Mouse (Mus musculus): Measurements from ENCODE around the gene Slc9a1. TPM values are rescaled to one million over a fixed set of nuclear protein-coding genes. Genes with fewer than 3 reads are reported as not detected.
A peak's percentile ranks its signal among the peaks of the same experiment; 100 is the strongest.

The Slc9a1 gene
- total RNA-seq (2021), result 10 to 100 TPM in 1 of 2 experiments, 1 to 10 TPM in 1; 8.1 to 11.7 TPM
- long read RNA-seq, experiment 1, full-length matches to known transcripts, result 3 of 7 reads
- long read RNA-seq, experiment 1, partial matches to known transcripts, result 3 of 7 reads
- long read RNA-seq, experiment 1, other reads (novel, unspliced or antisense), result 1 of 7 reads
- long read RNA-seq, experiment 2, partial matches to known transcripts, result 1 of 3 reads
- long read RNA-seq, experiment 2, other reads (novel, unspliced or antisense), result 1 of 3 reads

- peak within 1 kb of the TSS; percentile 79 for H3K4me3 ChIP-seq
- intact Hi-C loops (cut with DNase I), result loop anchor here (2.0 kb wide), 1 partner anchor 33 kb away; no protein-coding TSS in a partner anchor
- TF ChIP-seq CTCF (IDR thresholded peaks at IDR 0.05), result peak; percentile 96; the same call in 1 of the 2 replicates
- peak; percentile 95 for DNase-seq
- peak within 1 kb of the TSS; percentile 94 for H3K27ac ChIP-seq
Measured at GRCm38 (mm10) chr4:133369553-133370297, at the start of gene Slc9a1. TSS of gene Slc9a1 (plus strand) at chr4:133369706.

GRCm38 (mm10) chr4:133328129-133328528 lies 41.4 kb upstream of the Slc9a1 start:
- Histone ChIP-seq H3K4me3 (no peak overlapping the region), H3K27ac (no peak overlapping the region)
- DNase-seq, result no peak
- TF ChIP-seq CTCF (IDR thresholded peaks at IDR 0.05), result no peak
- intact Hi-C loops (cut with DNase I), result no loop called here

- DNase-seq, result no peak
- no peak for TF ChIP-seq CTCF (IDR thresholded peaks at IDR 0.05)
- Histone ChIP-seq H3K4me3 (no peak overlapping the region), H3K27ac (no peak overlapping the region)
- intact Hi-C loops (cut with DNase I), result no loop called here
Measured at GRCm38 (mm10) chr4:133330296-133330695, 39.2 kb upstream of the Slc9a1 start.

- no peak overlapping the region for H3K27ac ChIP-seq
- H3K4me3 ChIP-seq, result no peak overlapping the region
- intact Hi-C loops (cut with DNase I), result no loop called here
- no peak for DNase-seq
- TF ChIP-seq CTCF (IDR thresholded peaks at IDR 0.05), result no peak
Measured at GRCm38 (mm10) chr4:133333306-133333705, 36.2 kb upstream of the Slc9a1 start.

- TF ChIP-seq CTCF (IDR thresholded peaks at IDR 0.05), result no peak
- peak overlapping the region; percentile 92 for H3K27ac ChIP-seq
- no peak for DNase-seq
- peak overlapping the region; percentile 86 for H3K4me3 ChIP-seq
- intact Hi-C loops (cut with DNase I), result no loop called here
Measured at GRCm38 (mm10) chr4:133337833-133338520, 31.5 kb upstream of the Slc9a1 start.

GRCm38 (mm10) chr4:133338521-133339095 lies 30.9 kb upstream of the Slc9a1 start:
- intact Hi-C loops (cut with DNase I), result no loop called here
- TF ChIP-seq CTCF (IDR thresholded peaks at IDR 0.05), result no peak
- DNase-seq, result no peak
- Histone ChIP-seq H3K4me3 (peak overlapping the region; percentile 86), H3K27ac (peak overlapping the region; percentile 92)

- H3K4me3 ChIP-seq, result peak overlapping the region; percentile 86
- peak; percentile 100 for DNase-seq
- H3K27ac ChIP-seq, result peak overlapping the region; percentile 92
- intact Hi-C loops (cut with DNase I), result no loop called here
- no peak for TF ChIP-seq CTCF (IDR thresholded peaks at IDR 0.05)
Measured at GRCm38 (mm10) chr4:133339148-133339749, 30.3 kb upstream of the Slc9a1 start.

GRCm38 (mm10) chr4:133340217-133340616 lies 29.3 kb upstream of the Slc9a1 start:
- intact Hi-C loops (cut with DNase I), result no loop called here
- Histone ChIP-seq H3K4me3 (no peak overlapping the region), H3K27ac (no peak overlapping the region)
- no peak for TF ChIP-seq CTCF (IDR thresholded peaks at IDR 0.05)
- no peak for DNase-seq

GRCm38 (mm10) chr4:133344112-133344511 lies 25.4 kb upstream of the Slc9a1 start:
- Histone ChIP-seq H3K27ac (no peak overlapping the region), H3K4me3 (no peak overlapping the region)
- peak; percentile 79 for TF ChIP-seq CTCF (IDR thresholded peaks at IDR 0.05)
- peak; percentile 35 for DNase-seq
- intact Hi-C loops (cut with DNase I), result loop anchor here (1.0 kb wide), 1 partner anchor 34 kb away; no protein-coding TSS in a partner anchor

GRCm38 (mm10) chr4:133345702-133346101 lies 23.8 kb upstream of the Slc9a1 start:
- intact Hi-C loops (cut with DNase I), result loop anchor here (5.0 kb wide), 1 partner anchor 77 kb away; no protein-coding TSS in a partner anchor
- no peak for DNase-seq
- Histone ChIP-seq H3K27ac (no peak overlapping the region), H3K4me3 (no peak overlapping the region)
- TF ChIP-seq CTCF (IDR thresholded peaks at IDR 0.05), result peak; percentile 13; the same call in 1 of the 2 replicates

GRCm38 (mm10) chr4:133346577-133346976 lies 22.9 kb upstream of the Slc9a1 start:
- intact Hi-C loops (cut with DNase I), result loop anchor here (5.0 kb wide), 1 partner anchor 76 kb away; no protein-coding TSS in a partner anchor
- TF ChIP-seq CTCF (IDR thresholded peaks at IDR 0.05), result no peak
- Histone ChIP-seq H3K27ac (no peak overlapping the region), H3K4me3 (no peak overlapping the region)
- no peak for DNase-seq

GRCm38 (mm10) chr4:133347624-133348023 lies 21.9 kb upstream of the Slc9a1 start:
- intact Hi-C loops (cut with DNase I), result loop anchor here (5.0 kb wide), 1 partner anchor 75 kb away; no protein-coding TSS in a partner anchor
- Histone ChIP-seq H3K4me3 (no peak overlapping the region), H3K27ac (no peak overlapping the region)
- peak; percentile 28 for DNase-seq
- TF ChIP-seq CTCF (IDR thresholded peaks at IDR 0.05), result peak; percentile 62

All from gastrocnemius, adult 2 months (tissue).